Mouse (Mus musculus) liver, adult 2 months (tissue): ENCODE measurements around the gene Med29.

Experiments used
- CTCF ChIP-seq: fragments of 200-500 bp; IDR thresholded peaks from 2 replicates; pipeline ENCODE4 v1.5.1; 2011; ENCODE audit warnings: low read depth, low read length, control low read depth
- POLR2A ChIP-seq: fragments of 200-500 bp; IDR thresholded peaks from 2 replicates; pipeline ENCODE4 v1.6.1; 2011; ENCODE audit warnings: low read length, control low read depth; ENCODE audit not compliant: insufficient read depth; ENCODE audit errors: extremely low read depth

DNA sequence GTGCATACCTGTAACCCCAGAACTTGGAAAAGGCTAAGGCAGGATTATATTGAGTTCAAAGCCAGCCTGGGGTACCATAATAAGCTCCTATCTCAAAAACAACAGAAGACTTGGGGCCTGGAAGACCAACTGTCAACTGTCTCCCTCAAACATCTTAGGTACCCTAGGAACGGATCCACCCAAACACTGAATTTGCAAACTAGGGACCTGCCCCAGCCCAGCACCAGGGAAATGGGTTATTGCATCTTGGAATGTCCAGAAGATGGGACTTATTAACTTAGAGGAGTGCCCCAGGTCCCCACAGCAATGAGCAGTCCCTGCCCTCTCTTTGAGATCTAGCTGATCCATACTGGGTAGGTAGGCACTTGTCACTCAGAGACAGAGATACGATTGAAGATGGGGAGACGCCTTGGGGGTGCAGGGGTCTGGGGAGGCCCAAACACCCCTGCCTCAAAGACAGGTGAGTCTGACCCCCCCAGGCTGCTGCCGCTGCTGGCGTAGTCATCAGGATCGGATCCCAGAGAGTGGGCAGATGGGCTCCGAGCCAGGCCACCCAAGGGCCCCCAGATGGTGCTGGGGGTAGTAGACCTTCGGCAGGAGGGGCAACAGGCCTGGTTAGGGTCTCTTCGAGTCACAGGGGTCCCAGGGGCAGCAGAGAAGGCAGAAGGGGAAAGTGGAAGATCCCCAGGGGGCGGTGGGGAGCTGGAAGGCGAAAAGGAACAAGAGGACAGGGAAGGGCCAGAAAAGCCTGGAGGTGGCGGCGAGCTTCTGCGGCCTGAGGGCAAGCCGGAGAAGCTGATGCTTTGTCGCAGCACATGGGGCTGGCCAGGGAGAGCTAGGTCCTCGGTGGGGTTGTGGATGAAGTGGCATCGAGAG is 15.1 kb downstream of the Med29 start:
- TF ChIP-seq CTCF (no peak), POLR2A (0 out of 2 replicates have a peak, but pooled peaks have one; percentile 4)
